Mouse (Mus musculus): ENCODE measurements around the gene Trim17.

Gene Trim17

GRCm38 (mm10) chr11:58948542-58949479 lies 5.7 kb upstream of the Trim17 start, which contains the start of gene Hist3h2ba:
Gene Hist3h2ba (plus strand): TSS chr11:58948920.
- peak; percentile 63 to 77 for DNase-seq

- DNase-seq = peak; percentile 40 to 55
Measured at GRCm38 (mm10) chr11:58949480-58950431, 4.7 kb upstream of the Trim17 start.

DNA sequence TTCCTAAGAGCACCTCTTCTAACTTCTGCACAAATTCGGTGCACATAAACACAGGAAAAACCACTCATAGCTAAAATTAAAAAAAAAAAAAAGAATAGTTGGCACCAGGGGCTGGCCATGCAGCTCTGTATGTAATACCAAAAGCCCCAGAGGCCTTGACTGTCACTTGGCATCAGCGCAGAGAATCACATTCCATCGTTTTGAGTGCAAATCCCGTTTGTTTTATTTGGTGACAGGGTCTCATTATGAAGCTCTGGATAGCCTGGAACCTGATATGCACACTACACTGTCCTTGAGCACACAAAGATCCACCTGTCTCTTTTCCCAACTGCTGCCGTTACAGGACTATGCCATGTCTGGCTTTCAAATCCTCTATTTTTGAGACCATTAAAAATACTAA lies 3.3 kb upstream of the Trim17 start:
- no peak for DNase-seq

GRCm38 (mm10) chr11:58953351-58954169 lies 925 bp upstream of the Trim17 start:
- DNase-seq = peak in 1 of 2 experiments; percentile 39

DNA sequence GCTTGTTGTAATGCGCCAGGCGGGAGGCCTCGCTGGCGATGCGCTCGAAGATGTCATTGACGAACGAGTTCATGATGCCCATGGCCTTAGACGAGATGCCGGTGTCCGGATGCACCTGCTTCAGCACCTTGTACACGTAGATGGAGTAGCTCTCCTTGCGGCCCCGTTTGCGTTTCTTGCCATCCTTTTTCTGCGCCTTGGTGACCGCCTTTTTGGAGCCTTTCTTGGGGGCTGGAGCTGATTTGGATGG lies 390 bp upstream of the Trim17 start:
- DNase-seq = peak in 1 of 2 experiments; percentile 65

DNA sequence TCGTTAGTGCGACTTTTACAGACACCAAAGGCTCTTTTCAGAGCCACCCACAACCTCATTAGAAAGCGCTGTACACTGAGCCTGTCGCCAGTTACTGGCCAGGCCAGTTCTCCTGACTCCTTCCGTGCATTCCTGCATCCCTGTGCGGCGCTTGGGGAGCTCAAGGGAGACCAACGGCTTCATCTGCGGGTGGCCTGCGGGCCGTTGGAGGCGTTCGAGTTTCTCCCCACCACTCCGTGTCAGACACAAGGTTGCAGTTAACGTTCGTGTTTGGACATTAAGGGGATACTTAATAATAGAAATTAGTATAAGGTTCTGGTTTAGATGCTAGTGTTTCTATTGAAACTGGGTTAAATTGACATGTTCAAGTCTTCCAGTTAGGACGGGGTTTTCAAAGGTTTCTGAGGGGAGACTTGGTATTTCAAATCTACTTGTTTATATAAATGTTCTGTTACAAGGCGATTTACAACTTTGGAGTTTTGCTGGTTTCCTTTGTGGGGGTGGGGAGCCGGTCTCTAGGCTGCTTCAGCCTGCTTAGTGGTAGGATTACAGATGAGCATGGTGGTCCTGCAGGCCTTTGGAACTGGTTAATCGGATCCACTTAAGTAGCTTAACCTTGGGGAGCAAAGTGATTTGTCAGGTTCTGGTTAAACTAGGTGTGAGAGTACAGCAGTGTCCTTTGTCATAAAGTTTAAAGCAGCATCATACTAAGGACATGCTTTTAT lies 820 bp downstream of the Trim17 start:
- DNase-seq = peak; percentile 44 to 59

DNA sequence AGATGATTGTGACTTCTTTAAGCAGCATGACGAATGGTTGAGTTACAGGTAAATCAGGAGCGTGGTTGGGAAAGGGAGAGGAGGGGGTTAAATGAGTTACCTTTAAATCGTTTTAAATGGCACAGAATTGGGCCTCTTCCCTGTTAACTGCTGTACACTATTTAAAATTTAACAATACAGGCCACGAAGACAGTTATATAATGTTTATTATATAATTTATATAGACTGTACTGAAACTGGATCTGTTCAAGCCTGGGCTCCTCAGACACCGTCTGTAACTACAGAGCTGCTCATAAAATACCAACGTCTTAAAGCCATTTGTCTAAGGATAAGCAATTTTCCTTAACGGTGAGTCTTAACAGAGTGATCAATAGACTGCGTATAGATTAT lies 1.4 kb downstream of the Trim17 start:
- no peak for DNase-seq

- DNase-seq = no peak
Measured at GRCm38 (mm10) chr11:58957226-58957914, 2.9 kb downstream of the Trim17 start.

- no peak for DNase-seq
Measured at GRCm38 (mm10) chr11:58958536-58958935, 4.1 kb downstream of the Trim17 start.

GRCm38 (mm10) chr11:58959186-58959825 lies 4.8 kb downstream of the Trim17 start:
- DNase-seq = no peak

GRCm38 (mm10) chr11:58959921-58960465 lies 5.5 kb downstream of the Trim17 start:
- DNase-seq = peak; percentile 80 to 87

GRCm38 (mm10) chr11:58961364-58962177 lies 7.1 kb downstream of the Trim17 start:
- DNase-seq = peak in 1 of 2 experiments; percentile 28

- DNase-seq = peak; percentile 68 to 80
Measured at GRCm38 (mm10) chr11:58963543-58963942, 9.1 kb downstream of the Trim17 start.

GRCm38 (mm10) chr11:58964216-58964615 lies 9.7 kb downstream of the Trim17 start:
- no peak for DNase-seq

DNA sequence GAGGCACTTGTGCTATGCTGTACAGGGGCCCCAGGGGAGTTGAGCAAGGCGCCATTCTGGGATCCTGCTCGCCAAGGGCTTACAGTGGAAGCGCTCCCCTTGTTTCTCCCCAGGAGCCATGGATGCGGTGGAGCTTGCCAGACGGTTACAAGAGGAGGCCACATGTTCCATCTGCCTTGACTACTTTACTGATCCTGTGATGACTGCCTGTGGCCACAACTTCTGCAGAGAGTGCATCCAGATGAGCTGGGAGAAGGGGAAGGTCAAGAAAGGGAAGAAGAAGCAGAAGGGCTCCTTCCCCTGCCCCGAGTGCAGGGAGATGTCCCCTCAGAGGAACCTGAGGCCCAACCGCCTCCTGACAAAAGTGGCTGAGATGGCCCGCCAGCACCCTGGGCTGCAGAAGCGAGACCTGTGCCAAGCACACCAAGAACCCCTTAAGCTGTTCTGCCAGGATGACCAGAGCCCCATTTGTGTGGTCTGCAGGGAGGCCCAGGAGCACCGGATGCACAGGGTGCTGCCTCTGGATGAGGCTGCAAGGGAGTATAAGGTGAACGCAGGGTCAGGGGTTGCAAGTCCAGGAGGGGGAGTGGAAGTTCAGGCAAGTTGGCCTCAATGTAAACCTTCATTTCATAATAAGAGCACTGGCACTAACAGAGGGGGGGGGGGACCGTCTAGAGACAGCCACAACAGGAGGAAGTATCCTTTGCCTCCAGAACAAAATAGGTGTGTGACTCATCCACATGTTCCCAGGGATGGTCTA lies 10.7 kb downstream of the Trim17 start:
- DNase-seq = peak in 1 of 2 experiments; percentile 61

DNA sequence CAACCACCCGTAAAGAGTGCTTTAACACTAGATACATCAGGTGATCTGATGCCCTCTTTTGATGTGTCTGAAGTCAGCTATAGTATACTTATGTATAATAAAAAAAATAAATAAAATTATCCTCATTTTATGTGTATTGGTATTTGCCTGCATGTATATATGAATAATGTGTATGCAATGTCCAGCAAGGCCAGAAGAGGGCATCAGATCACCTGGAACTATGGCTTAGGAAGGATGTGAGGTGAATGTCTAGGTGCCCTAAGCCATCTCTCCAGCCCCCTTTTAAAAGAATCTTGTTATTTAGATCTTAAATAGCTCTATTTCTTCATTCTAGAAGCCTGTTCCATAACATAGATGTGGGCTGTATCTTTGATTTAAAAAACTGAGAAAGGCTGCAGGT lies 12.9 kb downstream of the Trim17 start:
- DNase-seq = peak in 1 of 2 experiments; percentile 56

- DNase-seq = no peak
Measured at GRCm38 (mm10) chr11:58968551-58968950, 14.1 kb downstream of the Trim17 start.

GRCm38 (mm10) chr11:58969027-58969426 lies 14.5 kb downstream of the Trim17 start:
- peak in 1 of 2 experiments; percentile 57 for DNase-seq

GRCm38 (mm10) chr11:58969659-58970058 lies 15.2 kb downstream of the Trim17 start:
- DNase-seq = peak; percentile 58 to 78
